ENCODE assay signal across 8 mouse cellular contexts in genomic region chr4:91400423-91400822, GRCm38 (mm10). TPM values are rescaled to one million over a fixed set of nuclear protein-coding genes. Genes with fewer than 3 reads are reported as not detected.
A peak's percentile ranks its signal among the peaks of the same experiment; 100 is the strongest.
DNase-seq lines count a peak whose midpoint lies in the region; ATAC-seq and TF ChIP-seq lines count a peak whose summit lies in the region.

TSS of gene Elavl2 (minus strand) at chr4:91400785.

- ATAC-seq in lung, embryonic 16.5 days (ENCODE audit: low read depth) = no peak
- no peak; the same call in 1 of the 2 replicates for ATAC-seq in limb, embryonic 12.5 days (ENCODE audit: insufficient number of reproducible peaks, insufficient read depth, low FRiP score, low TSS enrichment, low read depth)

- peaks cover 9% of the 10 kb centered on the region for H3K27me3 ChIP-seq in lung, embryonic 16.5 days (ENCODE audit: control insufficient read depth, insufficient read depth, low read depth, low read length)
- peaks cover 30% of the 10 kb centered on the region for H3K27me3 ChIP-seq in limb, embryonic 12.5 days

- no peak within 1 kb of the TSS for H3K9ac ChIP-seq in lung, embryonic 16.5 days (ENCODE audit: low read length)
- H3K9ac ChIP-seq in limb, embryonic 12.5 days (replicated peaks) = no peak within 1 kb of the TSS; the same call in 1 of the 2 replicates

- no peaks in the 10 kb centered on the region for H3K9me3 ChIP-seq in lung, embryonic 16.5 days (ENCODE audit: control insufficient read depth, low read length)
- no peaks in the 10 kb centered on the region for H3K9me3 ChIP-seq in limb, embryonic 12.5 days

- no peak for TF ChIP-seq POLR2A in lung, adult 2 months (IDR thresholded peaks at IDR 0.05; ENCODE audit: borderline replicate concordance, extremely low read depth, low read depth, low read length)

- H3K27ac ChIP-seq in lung, embryonic 16.5 days (ENCODE audit: low read length) = no peak within 1 kb of the TSS
- no peak within 1 kb of the TSS for H3K27ac ChIP-seq in limb, embryonic 12.5 days

- H3K36me3 ChIP-seq in lung, embryonic 16.5 days (ENCODE audit: control insufficient read depth, insufficient read depth, low read length) = no peaks in the 10 kb centered on the region
- no peaks in the 10 kb centered on the region for H3K36me3 ChIP-seq in limb, embryonic 12.5 days

- H3K4me1 ChIP-seq in lung, embryonic 16.5 days (replicated peaks; ENCODE audit: control insufficient read depth, insufficient read depth, low read length) = no peaks in the 10 kb centered on the region; the same call in 1 of the 2 replicates
- H3K4me1 ChIP-seq in lung, adult 2 months (ENCODE audit: control insufficient read depth, insufficient read depth, low read length) = no peaks in the 10 kb centered on the region
- H3K4me1 ChIP-seq in limb, embryonic 12.5 days (replicated peaks) = peaks cover 11% of the 10 kb centered on the region

- WGBS in lung, embryonic 16.5 days = under 1% methylated on average over 27 of the region's 28 CpGs
- WGBS in lung, adult 2 months = 7% methylated on average over 28 of the region's 28 CpGs
- 1% methylated on average over 28 of the region's 28 CpGs for WGBS in limb, embryonic 12.5 days

- peak; percentile 31 to 35 for DNase-seq in cerebellum, postnatal 25 days
- DNase-seq in cerebellum, adult 18-20 months = no peak
- DNase-seq in lung, adult 2 months = no peak
- peak; percentile 6 for DNase-seq in testis, postnatal 14 days (ENCODE audit: low spot score)
- no peak for DNase-seq in kidney, postnatal 10 days
- DNase-seq in spleen, postnatal 4 days (ENCODE audit: low spot score in 2 of 2) = no peak

- TF ChIP-seq CTCF in lung, adult 2 months (IDR thresholded peaks at IDR 0.05; ENCODE audit: insufficient read depth, low read length) = no peak

- H3K4me2 ChIP-seq in lung, embryonic 16.5 days (ENCODE audit: low read depth, low read length) = peak within 1 kb of the TSS; percentile 50
- H3K4me2 ChIP-seq in limb, embryonic 12.5 days = peak within 1 kb of the TSS; percentile 65

- peak within 1 kb of the TSS; percentile 33 for H3K4me3 ChIP-seq in lung, embryonic 16.5 days (ENCODE audit: low read length)
- H3K4me3 ChIP-seq in lung, adult 2 months (replicated peaks; ENCODE audit: extremely low read depth, low read depth, low read length) = no peak within 1 kb of the TSS
- peak within 1 kb of the TSS; percentile 35 for H3K4me3 ChIP-seq in limb, embryonic 12.5 days (replicated peaks)

RNA-seq across cellular contexts. Expression of gene Elavl2, which starts in this region (rescaled TPM):
- 3.1 and 3.2 TPM in 2 replicates for polyA plus RNA-seq in lung, embryonic 16.5 days (2015; fragmentation: Nextera tagmentation; extraction: Ambion mirVana)
- polyA plus RNA-seq in lung, adult 2 months (2012; rRNA removed) = 0.09 TPM in 1 of 2 replicates, not detected in the other
- polyA plus RNA-seq in limb, embryonic 12.5 days (2016; fragmentation: Nextera tagmentation; extraction: Ambion mirVana) = 3.8 and 4.7 TPM in 2 replicates

Comparison
In these comparisons a context has a peak if more than half of its experiments do, and no peak if none do; other contexts are left out.
1. DNase-seq: peak in cerebellum, postnatal 25 days (2 of 2) and testis, postnatal 14 days (single experiment); none in cerebellum, adult 18-20 months (0 of 2), lung, adult 2 months (single experiment), kidney, postnatal 10 days (single experiment) and spleen, postnatal 4 days (0 of 2).